Mouse (Mus musculus) neural tube, embryonic 13.5 days (tissue): ENCODE results near the gene Fsd1l. TPM values are rescaled to one million over a fixed set of nuclear protein-coding genes. Genes with fewer than 3 reads are reported as not detected.

Experiments
- ATAC-seq: fragments of 200-750 bp; cut with Nextera tagmentation; 2 replicates; pipeline ENCODE4 v1.8.0; 2017; ENCODE audit warnings: low read depth, mild to moderate bottlenecking, moderate TSS enrichment, moderate library complexity
- H3K27ac ChIP-seq: fragments of 300-500 bp; sonication (generic); replicated peaks from 2 replicates; pipeline ENCODE4 v1.5.1; 2015; ENCODE audit warnings: moderate library complexity, mild to moderate bottlenecking, inconsistent platforms
- H3K27me3 ChIP-seq: fragments of 300-500 bp; sonication (generic); 2 replicates; pipeline ENCODE4 v1.6.1; 2015; ENCODE audit warnings: mild to moderate bottlenecking, inconsistent platforms
- H3K36me3 ChIP-seq: fragments of 300-500 bp; sonication (generic); 2 replicates; pipeline ENCODE4 v1.6.1; 2015; ENCODE audit warnings: mild to moderate bottlenecking, inconsistent platforms
- H3K4me1 ChIP-seq: fragments of 300-500 bp; sonication (generic); replicated peaks from 2 replicates; pipeline ENCODE4 v1.6.1; 2015; ENCODE audit warnings: inconsistent platforms
- H3K4me2 ChIP-seq: fragments of 300-500 bp; sonication (generic); 2 replicates; pipeline ENCODE4 v1.6.1; 2015; ENCODE audit warnings: inconsistent platforms, mild to moderate bottlenecking, moderate library complexity
- H3K4me3 ChIP-seq: fragments of 300-500 bp; sonication (generic); 2 replicates; pipeline ENCODE4 v1.5.1; 2015; ENCODE audit warnings: mild to moderate bottlenecking, inconsistent platforms
- H3K9ac ChIP-seq: fragments of 300-500 bp; sonication (generic); 2 replicates; pipeline ENCODE4 v1.6.1; 2015; ENCODE audit warnings: moderate library complexity, mild to moderate bottlenecking, inconsistent platforms
- H3K9me3 ChIP-seq: fragments of 300-500 bp; sonication (generic); 2 replicates; pipeline ENCODE4 v1.6.1; 2016; ENCODE audit warnings: inconsistent platforms
- WGBS: fragments of 180-500 bp; shearing (Covaris S2); methylation state at CpG from one replicate; pipeline ENCODE4 v1.1.7; 2015; 5-methylcytosine and 5-hydroxymethylcytosine counted together
- polyA plus RNA-seq: library from polyadenylated mRNA; unstranded; fragments of >200 nt; fragmentation: Nextera tagmentation; extraction: Ambion mirVana; gene quantifications from 2 replicates; pipeline ENCODE4 v1.2.1, GENCODE M21; 2015

The Fsd1l gene
- polyA plus RNA-seq, 1 experiment from 2014 or later, result 33.8 TPM

DNA sequence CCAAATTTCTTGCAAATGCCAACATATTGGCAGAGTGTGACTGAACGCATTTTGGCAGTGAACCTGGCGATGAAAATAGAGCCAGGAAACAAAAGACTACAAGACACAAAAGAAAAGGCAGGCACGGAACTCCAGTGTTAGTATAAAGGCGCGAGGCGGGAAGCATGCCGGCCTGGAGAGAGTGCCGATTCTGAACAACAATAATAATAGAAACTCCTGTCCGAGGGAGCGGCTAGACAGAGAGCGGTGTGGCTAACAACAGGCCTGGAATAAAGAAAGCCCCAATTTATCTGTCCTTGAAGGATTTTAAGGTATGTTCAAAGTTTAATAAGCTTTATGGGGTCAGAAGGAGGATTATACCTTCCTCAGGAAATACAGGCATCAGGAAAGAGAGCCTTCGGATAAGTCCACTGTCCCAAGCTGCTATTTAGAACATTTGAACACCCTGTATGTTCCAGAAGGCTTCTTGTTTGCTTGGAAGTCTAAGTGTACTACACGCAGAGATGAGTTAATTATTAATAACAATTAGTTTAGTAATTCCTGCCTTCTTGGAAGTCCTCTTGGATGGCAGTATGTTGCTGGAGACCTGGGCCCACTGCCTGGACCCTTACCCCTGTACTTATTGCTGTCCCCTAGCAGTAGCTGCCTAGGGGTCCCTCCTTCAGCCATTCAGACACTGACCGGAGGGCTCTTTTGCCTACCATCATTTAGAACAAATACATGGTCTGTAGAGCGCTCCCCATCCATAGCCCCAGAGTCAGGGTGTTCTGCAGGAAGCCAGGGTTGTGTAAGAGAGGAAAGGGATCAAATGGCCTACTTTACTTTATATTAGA lies 35.0 kb upstream of the Fsd1l start:
- WGBS, result 53% methylated on average over 15 of the region's 15 CpGs

DNA sequence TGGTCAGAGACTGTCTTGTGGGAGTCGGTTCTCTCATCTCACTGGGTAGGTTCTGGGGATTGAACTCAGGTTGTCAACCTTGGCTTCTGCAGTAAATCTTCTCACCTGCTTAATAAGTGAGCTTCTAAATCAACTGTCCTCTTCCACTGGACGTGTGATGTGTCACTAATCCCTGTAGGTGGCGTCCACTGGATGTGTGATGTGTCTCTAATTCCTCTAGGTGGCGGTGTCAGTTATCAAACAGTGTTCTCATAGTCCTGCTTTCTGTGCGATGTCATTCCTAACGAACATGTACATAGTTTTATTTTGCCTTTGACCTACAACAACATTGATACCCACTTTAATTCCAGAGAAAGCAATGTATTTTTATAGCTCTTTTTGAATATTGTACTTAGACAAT lies 30.8 kb upstream of the Fsd1l start:
- Histone ChIP-seq H3K27ac (no peak overlapping the region), H3K27me3 (no peaks in the 10 kb centered on the region), H3K4me3 (no peak overlapping the region), H3K9ac (no peak overlapping the region), H3K4me2 (no peak overlapping the region), H3K9me3 (no peaks in the 10 kb centered on the region), H3K4me1 (no peaks in the 10 kb centered on the region), H3K36me3 (no peaks in the 10 kb centered on the region)
- 57% methylated on average over 6 of the region's 6 CpGs for WGBS
- ATAC-seq, result no peak

More for the DNA sequence above, 35.0 kb upstream of the Fsd1l start:
- Histone ChIP-seq H3K36me3 (no peaks in the 10 kb centered on the region), H3K4me1 (0 out of 2 replicates have a peak, but pooled peaks cover 8% of the 10 kb centered on the region), H3K4me3 (no peak overlapping the region), H3K9ac (no peak overlapping the region), H3K27ac (no peak overlapping the region), H3K4me2 (no peak overlapping the region), H3K9me3 (no peaks in the 10 kb centered on the region), H3K27me3 (no peaks in the 10 kb centered on the region; the same call in 1 of the 2 replicates)
- ATAC-seq, result no peak

DNA sequence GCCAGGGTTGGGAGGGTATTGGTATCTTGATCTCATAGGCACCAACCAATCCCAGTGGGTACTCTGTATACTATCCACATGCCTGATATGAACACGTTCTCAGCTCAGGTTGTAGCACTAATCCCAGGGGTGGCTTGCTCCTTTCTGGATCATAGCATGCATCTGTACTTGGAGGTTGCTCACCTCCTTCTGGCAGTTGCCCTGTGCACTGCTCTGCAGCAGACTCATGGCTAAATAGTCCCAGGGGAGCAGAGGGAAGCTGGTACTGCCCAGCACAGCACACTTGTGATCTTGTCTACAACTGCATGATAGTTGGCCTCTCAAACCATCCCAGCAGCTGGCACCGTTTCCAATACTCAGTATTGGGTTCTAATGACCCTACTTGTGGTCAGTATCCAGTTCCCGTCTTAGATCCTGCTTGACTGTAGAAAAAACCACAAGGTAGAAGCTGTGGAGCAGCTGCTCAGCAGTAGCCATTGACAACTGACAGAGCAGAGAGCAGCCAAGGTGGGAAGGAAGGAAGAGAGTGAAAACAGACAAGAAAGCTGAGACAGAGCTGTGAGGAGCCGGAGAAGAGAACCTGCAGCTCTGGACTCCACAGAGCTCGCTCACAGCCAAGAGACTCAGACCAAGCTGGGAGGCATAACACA lies 16.6 kb upstream of the Fsd1l start:
- Histone ChIP-seq H3K27me3 (no peaks in the 10 kb centered on the region), H3K9ac (no peak overlapping the region), H3K4me1 (no peaks in the 10 kb centered on the region), H3K4me3 (no peak overlapping the region), H3K9me3 (no peaks in the 10 kb centered on the region), H3K4me2 (no peak overlapping the region), H3K36me3 (no peaks in the 10 kb centered on the region), H3K27ac (no peak overlapping the region)
- no peak for ATAC-seq
- WGBS, result 89% methylated on average over 5 of the region's 5 CpGs

- no peak overlapping the region for H3K9ac ChIP-seq
- no peak overlapping the region for H3K4me3 ChIP-seq
- peaks cover 3% of the 10 kb centered on the region; the same call in 1 of the 2 replicates for H3K27me3 ChIP-seq
- H3K4me1 ChIP-seq, result no peaks in the 10 kb centered on the region
- no peak overlapping the region for H3K4me2 ChIP-seq
- H3K36me3 ChIP-seq, result no peaks in the 10 kb centered on the region
- WGBS, result 51% methylated on average over 3 of the region's 3 CpGs
- H3K27ac ChIP-seq, result no peak overlapping the region
- ATAC-seq, result no peak
- no peaks in the 10 kb centered on the region for H3K9me3 ChIP-seq
Observed at GRCm38 (mm10) chr4:53617968-53618367, 13.3 kb upstream of the Fsd1l start.

GRCm38 (mm10) chr4:53620104-53620503 lies 11.2 kb upstream of the Fsd1l start:
- H3K4me2 ChIP-seq, result no peak overlapping the region
- no peaks in the 10 kb centered on the region for H3K36me3 ChIP-seq
- H3K9me3 ChIP-seq, result no peaks in the 10 kb centered on the region
- peaks cover 3% of the 10 kb centered on the region; the same call in 1 of the 2 replicates for H3K27me3 ChIP-seq
- no peak overlapping the region for H3K27ac ChIP-seq
- no peak overlapping the region for H3K9ac ChIP-seq
- no peak overlapping the region for H3K4me3 ChIP-seq
- ATAC-seq, result no peak
- 87% methylated on average over 6 of the region's 6 CpGs for WGBS
- H3K4me1 ChIP-seq, result peaks cover 7% of the 10 kb centered on the region

- no peak overlapping the region for H3K9ac ChIP-seq
- ATAC-seq, result no peak
Observed at GRCm38 (mm10) chr4:53621084-53621483, 10.2 kb upstream of the Fsd1l start.

GRCm38 (mm10) chr4:53621490-53621889 lies 9.8 kb upstream of the Fsd1l start:
- Histone ChIP-seq H3K36me3 (no peaks in the 10 kb centered on the region), H3K9ac (no peak overlapping the region), H3K27me3 (peaks cover 7% of the 10 kb centered on the region; the same call in 1 of the 2 replicates), H3K9me3 (no peaks in the 10 kb centered on the region), H3K4me2 (no peak overlapping the region), H3K27ac (no peak overlapping the region), H3K4me1 (peaks cover 14% of the 10 kb centered on the region), H3K4me3 (no peak overlapping the region)
- ATAC-seq, result no peak
- 78% methylated on average over 5 of the region's 5 CpGs for WGBS

More at GRCm38 (mm10) chr4:53621084-53621483, 10.2 kb upstream of the Fsd1l start:
- WGBS, result 64% methylated on average over 6 of the region's 6 CpGs
- Histone ChIP-seq H3K9me3 (no peaks in the 10 kb centered on the region), H3K36me3 (no peaks in the 10 kb centered on the region), H3K4me2 (no peak overlapping the region), H3K4me1 (peaks cover 14% of the 10 kb centered on the region), H3K4me3 (no peak overlapping the region), H3K27ac (no peak overlapping the region), H3K27me3 (peaks cover 3% of the 10 kb centered on the region; the same call in 1 of the 2 replicates)

GRCm38 (mm10) chr4:53623711-53624110 lies 7.6 kb upstream of the Fsd1l start:
- WGBS, result 91% methylated on average over 1 of the region's 1 CpGs
- Histone ChIP-seq H3K4me1 (peaks cover 14% of the 10 kb centered on the region), H3K9ac (no peak overlapping the region), H3K9me3 (no peaks in the 10 kb centered on the region), H3K36me3 (no peaks in the 10 kb centered on the region), H3K27me3 (peaks cover 20% of the 10 kb centered on the region), H3K27ac (no peak overlapping the region), H3K4me2 (no peak overlapping the region), H3K4me3 (no peak overlapping the region)
- ATAC-seq, result no peak

DNA sequence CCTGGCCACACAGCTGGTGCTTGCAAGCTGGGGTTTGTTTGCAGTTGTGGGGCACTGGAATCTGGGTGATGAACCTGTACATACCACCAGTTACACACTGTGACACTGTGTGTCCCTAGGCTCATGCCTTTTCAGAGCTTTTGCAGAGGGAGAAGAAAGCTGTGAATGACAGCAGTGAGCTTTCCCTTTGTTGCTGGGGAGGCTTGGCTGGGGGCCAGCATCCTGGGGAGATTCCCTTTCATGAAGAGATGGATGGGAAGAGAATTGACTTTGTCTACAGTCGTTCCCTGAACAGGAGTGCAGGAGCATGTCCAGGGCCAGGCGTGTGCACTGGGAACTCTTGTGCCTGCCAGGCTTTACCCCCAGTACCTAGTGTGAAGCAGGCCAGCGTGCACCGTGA lies 6.5 kb upstream of the Fsd1l start:
- 12% methylated on average over 4 of the region's 4 CpGs for WGBS
- H3K4me3 ChIP-seq, result no peak overlapping the region
- H3K4me2 ChIP-seq, result no peak overlapping the region
- H3K9me3 ChIP-seq, result no peaks in the 10 kb centered on the region
- H3K27me3 ChIP-seq, result peaks cover 20% of the 10 kb centered on the region
- no peak overlapping the region for H3K9ac ChIP-seq
- no peak overlapping the region; the same call in 1 of the 2 replicates for H3K27ac ChIP-seq
- H3K36me3 ChIP-seq, result no peaks in the 10 kb centered on the region
- peak; percentile 74 for ATAC-seq
- H3K4me1 ChIP-seq, result peaks cover 14% of the 10 kb centered on the region

DNA sequence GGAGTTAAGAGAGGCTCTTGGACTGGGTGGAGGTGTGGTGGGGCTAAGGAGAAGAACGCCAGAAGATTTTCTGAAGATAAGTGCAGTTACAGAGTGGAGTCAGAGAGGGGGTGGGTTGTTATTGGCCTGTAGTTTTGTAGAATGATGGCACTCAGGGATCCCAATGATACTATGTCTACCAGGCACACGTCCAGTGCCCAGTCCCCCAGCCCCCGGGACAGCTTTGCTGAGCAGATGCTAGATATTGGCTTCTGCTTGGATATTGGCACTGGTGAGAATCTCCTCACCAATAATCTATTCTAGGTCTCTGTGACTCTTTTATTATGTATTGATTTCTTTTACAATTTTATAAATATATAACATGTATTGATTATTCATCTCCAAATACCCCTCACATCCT lies 6.0 kb upstream of the Fsd1l start:
- Histone ChIP-seq H3K27me3 (peaks cover 20% of the 10 kb centered on the region), H3K9ac (no peak overlapping the region), H3K4me1 (peaks cover 16% of the 10 kb centered on the region), H3K27ac (no peak overlapping the region), H3K9me3 (no peaks in the 10 kb centered on the region), H3K4me2 (no peak overlapping the region), H3K4me3 (no peak overlapping the region), H3K36me3 (no peaks in the 10 kb centered on the region)
- ATAC-seq, result peak; percentile 5; the same call in 1 of the 2 replicates
- 71% methylated on average over 3 of the region's 3 CpGs for WGBS

DNA sequence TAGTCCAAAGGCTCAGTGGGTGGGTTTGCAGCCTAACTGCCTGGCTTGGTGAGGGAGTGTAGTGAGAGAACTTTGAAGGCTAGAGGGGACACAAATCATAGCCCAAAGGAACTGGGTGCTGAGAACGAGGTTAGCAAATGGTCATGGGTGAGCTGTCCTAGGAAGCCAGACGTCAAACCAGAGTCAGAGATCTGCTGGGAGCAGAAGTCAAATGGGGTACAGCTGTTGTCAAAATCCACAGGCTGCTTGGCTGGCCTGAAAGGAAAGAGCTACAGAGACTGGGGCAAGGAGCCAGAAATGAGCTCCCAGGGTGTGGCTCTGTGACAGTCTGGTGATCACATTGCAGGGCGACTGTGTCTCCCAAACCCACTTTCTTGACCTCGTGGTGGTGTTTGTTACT lies 2.3 kb upstream of the Fsd1l start:
- no peak overlapping the region for H3K9ac ChIP-seq
- no peaks in the 10 kb centered on the region for H3K9me3 ChIP-seq
- peaks cover 42% of the 10 kb centered on the region for H3K4me1 ChIP-seq
- no peak overlapping the region for H3K27ac ChIP-seq
- no peak overlapping the region for H3K4me2 ChIP-seq
- H3K36me3 ChIP-seq, result no peaks in the 10 kb centered on the region
- no peak overlapping the region for H3K4me3 ChIP-seq
- ATAC-seq, result no peak
- H3K27me3 ChIP-seq, result peaks cover 17% of the 10 kb centered on the region
- WGBS, result 55% methylated on average over 4 of the region's 4 CpGs

- H3K4me2 ChIP-seq, result peak overlapping the region; percentile 70
- peak overlapping the region; percentile 94 for H3K27ac ChIP-seq
- H3K27me3 ChIP-seq, result peaks cover 17% of the 10 kb centered on the region
- no peaks in the 10 kb centered on the region for H3K9me3 ChIP-seq
- ATAC-seq, result peak; percentile 76
- peak overlapping the region; percentile 91 for H3K9ac ChIP-seq
- H3K4me1 ChIP-seq, result peaks cover 45% of the 10 kb centered on the region
- 5% methylated on average over 12 of the region's 12 CpGs for WGBS
- no peaks in the 10 kb centered on the region for H3K36me3 ChIP-seq
- peak overlapping the region; percentile 82 for H3K4me3 ChIP-seq
Observed at GRCm38 (mm10) chr4:53630963-53631315, 332 bp upstream of the Fsd1l start.
